Mouse (Mus musculus) hindbrain, postnatal 0 days (tissue): Measurements from ENCODE around the gene Smpdl3b. TPM values are rescaled to one million over a fixed set of nuclear protein-coding genes. Genes with fewer than 3 reads are reported as not detected.

Experiments
- ATAC-seq: fragments of 200-750 bp; cut with Nextera tagmentation; 2 replicates; pipeline ENCODE4 v1.8.0; 2017; ENCODE audit warnings: mild to moderate bottlenecking, moderate TSS enrichment, moderate library complexity
- DNase-seq: peaks from one replicate; pipeline ENCODE4 v3.0.0-alpha.2; 2015; ENCODE audit warnings: low spot score
- H3K27ac ChIP-seq: fragments of 300-500 bp; sonication (generic); 2 replicates; pipeline ENCODE4 v1.5.1; 2014; ENCODE audit warnings: mild to moderate bottlenecking
- H3K27me3 ChIP-seq: fragments of 300-500 bp; sonication (generic); 2 replicates; pipeline ENCODE4 v1.6.1; 2014; ENCODE audit warnings: low read length, mixed read lengths; ENCODE audit not compliant: insufficient read depth
- H3K36me3 ChIP-seq: fragments of 300-500 bp; sonication (generic); 2 replicates; pipeline ENCODE4 v1.6.1; 2014; ENCODE audit warnings: low read length, mixed read lengths; ENCODE audit not compliant: insufficient read depth
- H3K4me1 ChIP-seq: fragments of 300-500 bp; sonication (generic); 2 replicates; pipeline ENCODE4 v1.6.1; 2014; ENCODE audit warnings: antibody characterized with exemption, low read length, mixed read lengths; ENCODE audit not compliant: insufficient read depth
- H3K4me2 ChIP-seq: fragments of 300-500 bp; sonication (generic); 2 replicates; pipeline ENCODE4 v1.6.1; 2014; ENCODE audit warnings: low read depth, mild to moderate bottlenecking, low read length, moderate library complexity, mixed read lengths
- H3K4me3 ChIP-seq: fragments of 300-500 bp; sonication (generic); 2 replicates; pipeline ENCODE4 v1.5.1; 2014; ENCODE audit warnings: low read length
- H3K9ac ChIP-seq: fragments of 300-500 bp; sonication (generic); replicated peaks from 2 replicates; pipeline ENCODE4 v1.6.1; 2014; ENCODE audit warnings: mild to moderate bottlenecking, low read length, moderate library complexity, mixed read lengths
- H3K9me3 ChIP-seq: fragments of 300-500 bp; sonication (generic); 2 replicates; pipeline ENCODE4 v1.6.1; 2016; ENCODE audit warnings: low read length, mixed read lengths
- CTCF ChIP-seq: IDR thresholded peaks from 2 replicates; pipeline ENCODE4 v1.5.1; 2016; ENCODE audit warnings: antibody characterized with exemption, control low read depth, low read depth
- WGBS: fragments of 180-500 bp; shearing (Covaris S2); extraction: QIAGEN DNeasy Blood & Tissue Kit; methylation state at CpG from one replicate; pipeline ENCODE4 v1.1.7; 2014; 5-methylcytosine and 5-hydroxymethylcytosine counted together
- polyA plus RNA-seq: library from polyadenylated mRNA; unstranded; fragments of >200 nt; fragmentation: Nextera tagmentation; extraction: Ambion mirVana; gene quantifications from 2 replicates; pipeline ENCODE4 v1.2.1, GENCODE M21; 2015
- total RNA-seq: library from RNA; depleted of rRNA; stranded (reverse); fragments of >200 nt; gene quantifications from 2 replicates; pipeline ENCODE4 v1.2.3, GENCODE M21; 2014; rRNA removed

Gene Smpdl3b
- total and polyA plus RNA-seq, 2 experiments from 2014 or later = 0.98 to 1.0 TPM

DNA sequence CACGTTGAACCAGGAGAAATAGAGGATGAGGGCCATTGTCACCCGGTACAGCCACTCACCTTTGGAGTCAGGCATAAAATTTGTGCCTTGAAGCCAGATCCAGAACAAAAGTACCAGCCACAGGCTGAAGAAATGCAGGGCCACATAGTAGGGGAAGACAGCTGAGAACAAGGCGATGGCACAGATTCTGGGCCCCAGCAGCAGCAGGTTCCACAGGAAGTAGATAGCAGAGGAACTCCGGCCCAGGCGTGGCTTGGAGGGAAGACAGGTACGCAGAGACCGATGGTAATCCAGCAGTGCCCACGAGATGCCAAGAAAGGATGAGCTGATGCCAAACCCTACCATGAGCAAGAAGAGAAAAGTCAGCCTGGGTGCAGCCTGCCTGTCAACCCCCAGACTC, 28.8 kb downstream of the Smpdl3b start:
- 88% methylated on average over 8 of the region's 8 CpGs for WGBS
- H3K36me3 ChIP-seq = 0 out of 2 replicates have a peak, but pooled peaks cover 15% of the 10 kb centered on the region
- H3K9ac ChIP-seq = no peak overlapping the region
- no peak overlapping the region for H3K4me2 ChIP-seq
- DNase-seq = no peak
- no peaks in the 10 kb centered on the region for H3K27me3 ChIP-seq
- ATAC-seq = no peak
- no peaks in the 10 kb centered on the region for H3K9me3 ChIP-seq
- H3K27ac ChIP-seq = no peak overlapping the region
- peaks cover 7% of the 10 kb centered on the region; the same call in 1 of the 2 replicates for H3K4me1 ChIP-seq
- TF ChIP-seq CTCF = no peak
- no peak overlapping the region for H3K4me3 ChIP-seq

DNA sequence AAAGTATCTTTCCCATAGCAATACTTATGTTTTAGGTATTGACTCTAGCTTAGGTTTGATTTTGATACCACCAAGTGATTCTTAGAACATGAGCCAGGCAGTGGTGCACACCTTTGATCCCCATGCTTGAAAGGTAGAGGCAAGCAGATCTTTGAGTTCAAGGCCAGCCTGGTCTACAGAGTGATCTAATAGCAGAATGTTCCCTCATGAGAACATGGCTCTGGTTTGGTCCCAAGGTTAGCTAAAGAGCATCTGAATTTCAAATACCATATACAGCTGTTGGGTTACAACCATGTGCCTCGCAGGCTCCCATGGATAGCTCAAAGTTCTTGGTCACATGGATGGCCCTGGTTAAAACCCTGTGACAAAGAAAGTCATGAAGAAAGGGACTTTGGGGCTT, 38.8 kb downstream of the Smpdl3b start:
- ATAC-seq (no peak), DNase-seq (no peak)
- Histone ChIP-seq H3K4me3 (no peak overlapping the region), H3K27ac (no peak overlapping the region), H3K36me3 (peaks cover 40% of the 10 kb centered on the region), H3K4me1 (no peaks in the 10 kb centered on the region), H3K27me3 (no peaks in the 10 kb centered on the region), H3K9ac (no peak overlapping the region), H3K4me2 (no peak overlapping the region), H3K9me3 (no peaks in the 10 kb centered on the region)
- no peak for TF ChIP-seq CTCF
- WGBS = 93% methylated on average over 1 of the region's 1 CpGs

DNA sequence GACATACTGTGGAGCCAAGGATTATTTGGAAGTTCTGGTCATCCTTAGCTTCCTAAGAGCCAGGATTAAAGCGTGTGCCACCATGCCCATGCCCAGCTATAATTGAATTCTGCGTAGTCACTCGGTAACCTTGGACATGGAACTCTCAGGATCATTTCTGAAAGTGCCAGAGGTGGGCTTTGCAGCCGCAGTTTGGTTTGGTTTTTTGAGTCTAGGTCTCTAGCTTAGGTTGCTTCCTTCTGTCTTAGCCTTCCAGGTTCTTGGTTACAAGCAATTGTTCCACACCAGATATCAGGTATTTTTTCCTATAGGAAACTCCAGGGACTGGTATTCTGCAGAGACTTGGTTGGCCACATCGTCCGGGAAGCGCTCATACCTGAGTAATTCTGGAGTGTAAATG, 43.9 kb downstream of the Smpdl3b start:
- Histone ChIP-seq H3K4me1 (no peaks in the 10 kb centered on the region), H3K9ac (no peak overlapping the region), H3K9me3 (no peaks in the 10 kb centered on the region), H3K27me3 (no peaks in the 10 kb centered on the region), H3K36me3 (peaks cover 47% of the 10 kb centered on the region), H3K4me2 (no peak overlapping the region), H3K27ac (no peak overlapping the region), H3K4me3 (no peak overlapping the region)
- no peak for TF ChIP-seq CTCF
- ATAC-seq (no peak), DNase-seq (no peak)
- WGBS = 96% methylated on average over 7 of the region's 7 CpGs

DNA sequence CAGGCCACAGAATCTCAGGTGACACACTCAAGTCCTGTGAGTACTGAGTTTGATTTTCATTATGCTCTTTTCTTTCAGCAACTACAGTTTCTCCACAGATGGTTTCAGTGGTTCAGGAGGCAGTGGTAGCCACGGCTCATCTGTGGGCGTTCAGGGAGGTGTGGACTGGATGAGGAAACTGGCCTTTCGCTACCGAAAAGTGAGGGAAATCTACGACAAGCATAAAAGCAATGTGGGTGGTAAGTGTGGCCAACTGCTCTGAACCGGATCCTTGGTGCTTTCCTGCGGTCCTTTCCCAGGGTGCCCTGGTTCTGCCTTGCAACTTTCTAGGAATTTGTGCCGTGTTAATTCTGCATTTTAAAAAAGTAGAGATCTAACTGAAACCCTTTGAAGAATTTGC, 50.2 kb downstream of the Smpdl3b start:
- no peak overlapping the region for H3K4me2 ChIP-seq
- no peak for ATAC-seq
- H3K4me1 ChIP-seq = no peaks in the 10 kb centered on the region
- no peaks in the 10 kb centered on the region for H3K27me3 ChIP-seq
- no peak for TF ChIP-seq CTCF
- WGBS = 95% methylated on average over 8 of the region's 8 CpGs
- H3K9ac ChIP-seq = no peak overlapping the region
- H3K9me3 ChIP-seq = no peaks in the 10 kb centered on the region
- H3K4me3 ChIP-seq = no peak overlapping the region
- no peak overlapping the region for H3K27ac ChIP-seq
- H3K36me3 ChIP-seq = peaks cover 60% of the 10 kb centered on the region
- DNase-seq = no peak

DNA sequence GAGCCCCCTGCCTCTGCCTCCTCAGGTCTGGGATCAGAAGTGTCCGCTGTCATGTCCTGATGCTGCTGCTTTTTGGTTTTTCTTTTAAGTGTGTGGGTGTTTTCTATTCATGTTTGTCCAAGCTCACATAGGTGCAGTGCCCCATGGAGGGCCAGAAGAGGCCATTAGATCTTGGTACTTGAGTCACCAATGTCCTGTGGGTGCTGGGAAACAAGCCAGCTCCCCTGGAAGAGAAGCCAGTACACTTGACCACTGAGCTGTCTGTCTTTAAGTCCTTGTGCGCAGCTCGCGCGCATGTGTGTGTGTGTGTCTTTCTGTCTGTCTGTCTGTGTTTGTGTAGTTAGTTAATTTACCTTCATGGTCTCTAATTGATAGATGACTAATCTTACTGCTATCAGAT, 55.0 kb downstream of the Smpdl3b start:
- no peak for ATAC-seq
- peaks cover 57% of the 10 kb centered on the region for H3K36me3 ChIP-seq
- H3K9ac ChIP-seq = no peak overlapping the region
- no peaks in the 10 kb centered on the region for H3K9me3 ChIP-seq
- whole genome bisulfite sequencing = 97% methylated on average over 5 of the region's 5 CpGs
- no peak for TF ChIP-seq CTCF
- no peak overlapping the region for H3K27ac ChIP-seq
- no peaks in the 10 kb centered on the region for H3K4me1 ChIP-seq
- no peak for DNase-seq
- H3K4me3 ChIP-seq = no peak overlapping the region
- H3K27me3 ChIP-seq = no peaks in the 10 kb centered on the region
- H3K4me2 ChIP-seq = no peak overlapping the region

DNA sequence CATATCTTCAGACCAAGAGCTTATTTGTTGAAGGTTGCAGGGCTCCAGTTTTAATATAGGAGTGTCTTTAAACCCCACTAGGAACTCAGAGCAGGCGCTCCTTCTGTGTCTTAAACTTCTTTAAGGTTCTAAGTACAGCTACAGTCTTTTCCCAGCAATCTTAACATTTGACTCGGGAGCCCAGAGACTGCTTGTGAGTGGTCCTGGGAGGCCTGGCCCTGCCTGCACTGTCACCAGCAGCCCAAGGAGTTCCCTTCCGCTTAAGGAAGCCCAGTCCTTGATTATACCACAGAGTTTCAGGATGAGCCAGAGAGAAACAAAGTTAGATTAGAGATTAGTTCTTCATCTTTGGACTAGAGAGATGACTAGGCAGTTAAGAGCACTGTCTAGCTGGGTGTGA, 63.7 kb downstream of the Smpdl3b start:
- Histone ChIP-seq H3K9ac (no peak overlapping the region), H3K36me3 (peaks cover 33% of the 10 kb centered on the region)
- 96% methylated on average over 3 of the region's 3 CpGs for WGBS

DNA sequence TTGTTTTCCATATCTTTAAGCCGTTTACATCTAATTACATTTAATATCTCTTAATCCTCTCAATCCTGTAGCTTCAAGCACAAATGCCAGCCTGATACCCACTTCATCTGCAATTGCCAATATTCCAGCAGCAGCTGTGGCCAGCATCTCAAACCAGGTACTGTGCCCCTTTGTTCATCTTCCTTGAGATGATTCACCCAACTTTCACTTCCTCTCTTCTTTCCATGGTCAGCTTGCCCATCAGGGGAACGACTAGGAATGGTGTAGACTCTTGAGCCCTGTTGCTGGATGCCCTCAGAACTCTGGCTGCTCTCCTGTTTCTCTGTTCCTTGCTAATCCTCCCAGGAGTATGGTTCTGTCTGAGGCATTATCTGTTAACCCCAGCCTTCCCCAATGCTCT, 67.4 kb downstream of the Smpdl3b start:
- 79% methylated on average over 2 of the region's 2 CpGs for WGBS
- TF ChIP-seq CTCF = no peak
- no peak for ATAC-seq

More for the DNA sequence above, 63.7 kb downstream of the Smpdl3b start:
- no peak for ATAC-seq
- H3K4me3 ChIP-seq = no peak overlapping the region
- H3K9me3 ChIP-seq = no peaks in the 10 kb centered on the region
- H3K27me3 ChIP-seq = no peaks in the 10 kb centered on the region
- H3K27ac ChIP-seq = no peak overlapping the region
- no peaks in the 10 kb centered on the region for H3K4me1 ChIP-seq
- H3K4me2 ChIP-seq = no peak overlapping the region
- TF ChIP-seq CTCF = no peak
- DNase-seq = no peak

More for the DNA sequence above, 67.4 kb downstream of the Smpdl3b start:
- Histone ChIP-seq H3K9ac (no peak overlapping the region), H3K36me3 (peaks cover 25% of the 10 kb centered on the region), H3K27ac (no peak overlapping the region), H3K9me3 (no peaks in the 10 kb centered on the region), H3K4me1 (no peaks in the 10 kb centered on the region), H3K4me3 (no peak overlapping the region), H3K27me3 (no peaks in the 10 kb centered on the region), H3K4me2 (no peak overlapping the region)
- DNase-seq = no peak

Other genes with a start within 250 kb of the Smpdl3b start
- gene Sesn2, start 246.8 kb downstream of the Smpdl3b start, total RNA-seq = 22.8 and 25.7 TPM in 2 replicates
- 18.3 and 19.9 TPM in 2 replicates for gene Sesn2, start 246.8 kb downstream of the Smpdl3b start, polyA plus RNA-seq
- 341 and 518 TPM in 2 replicates for gene Atpif1, start 223.6 kb downstream of the Smpdl3b start, total RNA-seq
- gene Atpif1, start 223.6 kb downstream of the Smpdl3b start, polyA plus RNA-seq = 1,637 and 1,748 TPM in 2 replicates
- gene Dnajc8, start 221.7 kb downstream of the Smpdl3b start, total RNA-seq = 64.6 and 95.5 TPM in 2 replicates
- 142 and 162 TPM in 2 replicates for gene Dnajc8, start 221.7 kb downstream of the Smpdl3b start, polyA plus RNA-seq
- 0.32 and 0.63 TPM in 2 replicates for gene Ptafr, start 193.2 kb downstream of the Smpdl3b start, total RNA-seq
- 0.61 and 0.64 TPM in 2 replicates for gene Ptafr, start 193.2 kb downstream of the Smpdl3b start, polyA plus RNA-seq
- 16.4 and 18.7 TPM in 2 replicates for gene Eya3, start 118.3 kb downstream of the Smpdl3b start, total RNA-seq
- gene Eya3, start 118.3 kb downstream of the Smpdl3b start, polyA plus RNA-seq = 7.4 and 8.3 TPM in 2 replicates
- gene Xkr8, start 24.7 kb downstream of the Smpdl3b start, total RNA-seq = 5.6 and 6.2 TPM in 2 replicates
- gene Xkr8, start 24.7 kb downstream of the Smpdl3b start, polyA plus RNA-seq = 5.0 and 7.3 TPM in 2 replicates
- gene Rpa2, start 11.1 kb upstream of the Smpdl3b start, total RNA-seq = 30.9 and 31.9 TPM in 2 replicates
- gene Rpa2, start 11.1 kb upstream of the Smpdl3b start, polyA plus RNA-seq = 37.5 and 42.4 TPM in 2 replicates
- gene Themis2, start 39.1 kb upstream of the Smpdl3b start, total RNA-seq = 0.78 and 0.79 TPM in 2 replicates
- 0.28 and 0.35 TPM in 2 replicates for gene Themis2, start 39.1 kb upstream of the Smpdl3b start, polyA plus RNA-seq
- 47.3 and 55.8 TPM in 2 replicates for gene Ppp1r8, start 85.9 kb upstream of the Smpdl3b start, total RNA-seq
- 41.5 and 42.8 TPM in 2 replicates for gene Ppp1r8, start 85.9 kb upstream of the Smpdl3b start, polyA plus RNA-seq
- 107 TPM in 2 replicates for gene Stx12, start 127.3 kb upstream of the Smpdl3b start, total RNA-seq
- 136 and 137 TPM in 2 replicates for gene Stx12, start 127.3 kb upstream of the Smpdl3b start, polyA plus RNA-seq
- gene Fam76a, start 165.3 kb upstream of the Smpdl3b start, total RNA-seq = 17.3 and 18.4 TPM in 2 replicates
- 28.3 and 34.5 TPM in 2 replicates for gene Fam76a, start 165.3 kb upstream of the Smpdl3b start, polyA plus RNA-seq
- 0.07 and 0.73 TPM in 2 replicates for gene Fgr, start 216.8 kb upstream of the Smpdl3b start, total RNA-seq
- 0.19 and 0.39 TPM in 2 replicates for gene Fgr, start 216.8 kb upstream of the Smpdl3b start, polyA plus RNA-seq